Mouse (Mus musculus) bone marrow macrophage, adult 2 months (primary cell): Measurements from ENCODE around the gene Rgs7bp.
"Not testable (repeated sequence)": the region's sequence is repeated elsewhere in the genome, so short reads cannot be mapped to it uniquely, and the experiment has no call there.

Experiments used
- CTCF ChIP-seq: IDR thresholded peaks from 2 replicates; pipeline ENCODE4 v1.5.1; 2012; ENCODE audit warnings: low read depth, mild to moderate bottlenecking, low read length, moderate library complexity
- POLR2A ChIP-seq: IDR thresholded peaks from 2 replicates; pipeline ENCODE4 v1.6.1; 2012; ENCODE audit warnings: mild to moderate bottlenecking, low read depth, low read length, borderline replicate concordance

- TF ChIP-seq CTCF, POLR2A: not testable (repeated sequence)
These were observed 143.7 kb downstream of the Rgs7bp start for GRCm38 (mm10) chr13:104911006-104911405.
